Mouse (Mus musculus): ENCODE data around the gene Gm37240. TPM values are rescaled to one million over a fixed set of nuclear protein-coding genes. Genes with fewer than 3 reads are reported as not detected.

Gene Gm37240
- polyA plus RNA-seq, 1 experiment from 2014 or later, result 0.08 TPM

DNA sequence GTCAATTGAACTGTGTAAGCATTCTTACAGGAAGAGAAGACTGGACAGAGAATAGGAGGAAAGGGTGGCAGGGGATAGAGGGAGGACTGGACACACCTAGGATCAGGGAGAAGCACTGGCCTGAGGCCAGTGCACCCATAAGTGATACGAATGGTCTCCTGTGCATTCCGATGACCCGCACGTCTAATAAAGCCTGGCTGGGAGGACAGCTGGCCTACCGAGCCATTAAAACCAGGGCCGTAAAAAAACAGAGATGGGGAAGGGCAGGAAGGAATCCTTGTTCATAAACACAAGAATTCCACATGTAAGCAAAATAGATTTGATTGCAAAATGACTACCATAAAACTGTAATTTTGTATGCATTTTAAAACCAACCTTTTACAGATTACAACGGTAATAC, 762.9 kb downstream of the Gm37240 start:
- H3K4me1 ChIP-seq (replicated peaks), result peaks cover 4% of the 10 kb centered on the region
- ATAC-seq (ENCODE audit: low FRiP score), result no peak
- no peak overlapping the region for H3K4me2 ChIP-seq
- 0 out of 2 replicates have a peak, but pooled peaks cover 6% of the 10 kb centered on the region for H3K27me3 ChIP-seq
- no peak overlapping the region for H3K27ac ChIP-seq
- no peaks in the 10 kb centered on the region for H3K9me3 ChIP-seq
- no peak overlapping the region for H3K9ac ChIP-seq
- no peaks in the 10 kb centered on the region for H3K36me3 ChIP-seq
- H3K4me3 ChIP-seq, result no peak overlapping the region
- WGBS, result 72% methylated on average over 7 of the region's 7 CpGs

DNA sequence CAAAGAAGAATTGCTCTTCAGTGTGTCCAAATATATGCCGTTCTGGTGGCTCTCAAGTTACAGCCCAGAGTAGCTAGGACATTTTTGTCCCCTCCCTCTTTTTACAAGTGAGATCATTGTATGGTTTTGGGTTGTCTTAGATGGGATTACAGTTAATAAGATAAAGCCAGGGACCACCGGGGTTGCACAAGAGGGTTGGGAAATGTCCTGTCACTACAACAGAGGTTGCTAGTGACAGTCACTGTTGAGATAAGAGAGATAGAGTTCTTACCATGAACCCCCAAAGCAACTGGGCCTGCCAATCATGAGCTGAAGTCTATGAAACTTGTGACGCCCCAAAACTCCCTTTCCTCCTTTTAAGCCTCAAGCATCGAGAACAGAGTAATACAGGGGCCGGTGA, 769.6 kb downstream of the Gm37240 start:
- 89% methylated on average over 5 of the region's 5 CpGs for WGBS
- no peaks in the 10 kb centered on the region for H3K27me3 ChIP-seq
- no peaks in the 10 kb centered on the region for H3K9me3 ChIP-seq
- no peak overlapping the region for H3K27ac ChIP-seq
- H3K4me3 ChIP-seq, result no peak overlapping the region
- peaks cover 4% of the 10 kb centered on the region for H3K4me1 ChIP-seq (replicated peaks)
- no peaks in the 10 kb centered on the region for H3K36me3 ChIP-seq
- no peak for ATAC-seq (ENCODE audit: low FRiP score)
- H3K4me2 ChIP-seq, result no peak overlapping the region
- no peak overlapping the region for H3K9ac ChIP-seq

DNA sequence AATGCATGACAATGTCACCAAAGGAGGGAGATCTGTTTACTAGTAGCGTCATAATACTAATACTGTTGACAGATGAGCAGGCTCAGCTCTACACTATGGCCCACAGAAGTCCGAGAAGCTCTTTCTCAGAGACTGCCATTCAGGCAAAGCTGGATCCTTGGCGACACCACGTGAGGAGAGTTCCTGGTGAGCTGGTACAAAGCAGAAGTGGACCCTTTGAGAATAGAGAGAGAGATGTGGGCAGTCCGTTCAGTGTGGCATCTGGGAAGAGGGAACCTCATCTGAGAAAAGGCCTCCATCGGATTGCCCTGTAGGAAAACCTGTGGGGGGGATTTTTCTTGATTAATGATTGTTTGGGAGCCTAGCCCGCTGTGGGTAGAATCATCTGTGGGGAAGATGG, 770.3 kb downstream of the Gm37240 start:
- WGBS, result 76% methylated on average over 7 of the region's 7 CpGs

DNA sequence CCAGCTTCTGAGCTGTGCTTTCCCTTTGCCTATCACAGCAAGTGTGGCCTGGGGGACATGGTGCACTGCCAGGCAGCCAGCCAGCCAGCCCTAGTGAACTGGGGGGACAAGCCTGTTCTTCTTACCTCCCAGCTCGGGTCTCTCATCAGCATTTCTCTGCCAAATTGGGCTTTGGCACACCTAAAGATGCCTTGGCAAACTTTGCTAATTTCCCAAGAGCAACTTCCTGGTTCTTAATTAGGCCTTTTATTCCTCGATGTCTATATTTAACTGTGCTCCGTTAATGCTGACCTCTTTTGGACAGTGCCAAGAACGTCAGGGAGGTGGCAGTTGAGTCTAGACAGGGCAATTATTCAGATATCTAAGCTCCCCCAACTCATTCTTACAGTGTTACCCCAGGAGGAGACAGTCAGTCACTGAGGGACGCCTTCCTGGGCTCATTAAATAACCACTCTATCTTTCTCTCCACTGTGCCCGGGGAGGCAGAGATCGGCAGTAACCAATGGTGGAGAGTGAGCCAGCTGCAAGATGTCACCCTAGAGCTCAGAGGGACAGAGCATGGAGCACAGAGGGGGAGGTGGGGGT, 771.3 kb downstream of the Gm37240 start:
- no peaks in the 10 kb centered on the region; the same call in 1 of the 2 replicates for H3K4me1 ChIP-seq (replicated peaks)
- no peaks in the 10 kb centered on the region for H3K27me3 ChIP-seq
- ATAC-seq (ENCODE audit: low FRiP score), result peak; percentile 61; the same call in 1 of the 2 replicates
- WGBS, result 64% methylated on average over 7 of the region's 7 CpGs
- no peaks in the 10 kb centered on the region for H3K9me3 ChIP-seq
- H3K36me3 ChIP-seq, result no peaks in the 10 kb centered on the region
- H3K9ac ChIP-seq, result no peak overlapping the region
- H3K4me2 ChIP-seq, result no peak overlapping the region
- H3K27ac ChIP-seq, result no peak overlapping the region
- no peak overlapping the region for H3K4me3 ChIP-seq

More for the DNA sequence above, 770.3 kb downstream of the Gm37240 start:
- Histone ChIP-seq H3K27me3 (no peaks in the 10 kb centered on the region), H3K27ac (no peak overlapping the region), H3K36me3 (no peaks in the 10 kb centered on the region), H3K9ac (no peak overlapping the region), H3K4me2 (no peak overlapping the region), H3K4me3 (no peak overlapping the region), H3K9me3 (no peaks in the 10 kb centered on the region), H3K4me1 (replicated peaks) (peaks cover under 1% of the 10 kb centered on the region; the same call in 1 of the 2 replicates)
- ATAC-seq (ENCODE audit: low FRiP score), result no peak

DNA sequence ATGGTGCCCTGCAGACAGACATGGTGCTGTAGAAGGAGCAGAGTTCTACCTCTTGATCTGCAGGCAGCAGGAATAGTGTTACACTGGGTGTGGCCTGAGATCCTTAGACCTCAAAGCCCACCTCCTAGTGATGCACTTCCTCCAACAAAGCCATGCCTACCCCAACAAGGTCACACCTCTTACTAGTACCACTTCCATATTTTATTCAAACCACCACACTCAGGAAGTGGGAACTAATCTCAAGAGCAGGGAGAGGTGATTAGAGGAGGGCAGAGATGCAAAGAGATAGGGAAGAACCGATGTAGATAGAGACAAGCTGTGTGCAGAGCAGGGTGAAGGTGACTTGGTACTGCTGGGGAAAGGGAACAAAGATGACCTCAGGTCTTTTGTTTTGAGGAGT, 773.8 kb downstream of the Gm37240 start:
- Histone ChIP-seq H3K4me3 (no peak overlapping the region), H3K9ac (no peak overlapping the region), H3K9me3 (no peaks in the 10 kb centered on the region), H3K27me3 (no peaks in the 10 kb centered on the region), H3K36me3 (no peaks in the 10 kb centered on the region), H3K4me2 (no peak overlapping the region), H3K27ac (no peak overlapping the region), H3K4me1 (replicated peaks) (no peaks in the 10 kb centered on the region; the same call in 1 of the 2 replicates)
- WGBS, result 90% methylated on average over 1 of the region's 1 CpGs
- ATAC-seq (ENCODE audit: low FRiP score), result no peak

DNA sequence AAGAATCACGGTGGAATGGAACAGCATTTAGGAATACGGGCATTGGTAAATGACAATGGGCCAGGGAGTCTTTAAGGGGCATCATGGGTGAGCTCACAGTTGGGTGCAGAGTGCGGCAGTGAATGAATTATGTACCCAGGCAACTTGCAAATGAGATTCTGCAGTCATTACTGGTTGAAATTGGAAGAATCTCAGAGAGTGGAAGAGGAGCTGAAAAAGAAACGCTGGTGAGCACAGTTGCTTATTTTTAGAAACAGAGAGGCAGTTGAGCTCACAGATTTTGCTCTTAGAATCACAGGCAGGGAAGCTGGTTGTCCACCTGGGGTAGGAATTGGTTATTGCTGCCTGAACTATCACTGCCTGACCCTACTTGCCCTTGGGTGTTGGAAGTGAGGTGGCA, 776.6 kb downstream of the Gm37240 start:
- Histone ChIP-seq H3K27ac (no peak overlapping the region), H3K4me1 (replicated peaks) (peaks cover 6% of the 10 kb centered on the region; the same call in 1 of the 2 replicates), H3K4me3 (no peak overlapping the region), H3K9ac (no peak overlapping the region), H3K36me3 (no peaks in the 10 kb centered on the region), H3K4me2 (no peak overlapping the region), H3K9me3 (no peaks in the 10 kb centered on the region), H3K27me3 (no peaks in the 10 kb centered on the region)
- ATAC-seq (ENCODE audit: low FRiP score), result no peak
- WGBS, result 42% methylated on average over 4 of the region's 4 CpGs

DNA sequence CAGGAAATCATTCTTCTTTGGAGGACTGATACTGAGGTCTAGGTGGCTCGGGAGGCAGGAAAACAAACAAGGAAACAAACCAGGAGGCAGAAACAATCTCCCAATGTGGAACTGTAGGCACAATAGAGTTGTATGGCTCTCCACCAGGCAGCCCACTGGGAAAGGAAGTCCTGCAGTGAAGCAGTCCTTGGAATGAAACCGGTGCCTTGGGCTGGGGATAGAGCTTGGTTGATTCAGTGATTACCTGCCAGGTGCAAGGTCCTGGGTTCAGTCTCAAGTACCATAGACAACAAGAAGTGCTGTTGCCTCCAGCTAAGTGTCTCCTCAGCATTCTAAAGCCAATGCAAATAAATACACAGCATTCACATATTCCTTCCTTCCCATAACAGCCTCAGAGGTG, 778.1 kb downstream of the Gm37240 start:
- Histone ChIP-seq H3K27me3 (no peaks in the 10 kb centered on the region), H3K9ac (no peak overlapping the region), H3K9me3 (no peaks in the 10 kb centered on the region), H3K4me2 (no peak overlapping the region), H3K4me1 (replicated peaks) (peaks cover 6% of the 10 kb centered on the region; the same call in 1 of the 2 replicates), H3K4me3 (no peak overlapping the region), H3K36me3 (no peaks in the 10 kb centered on the region), H3K27ac (no peak overlapping the region)
- WGBS, result 57% methylated on average over 2 of the region's 2 CpGs
- no peak for ATAC-seq (ENCODE audit: low FRiP score)

DNA sequence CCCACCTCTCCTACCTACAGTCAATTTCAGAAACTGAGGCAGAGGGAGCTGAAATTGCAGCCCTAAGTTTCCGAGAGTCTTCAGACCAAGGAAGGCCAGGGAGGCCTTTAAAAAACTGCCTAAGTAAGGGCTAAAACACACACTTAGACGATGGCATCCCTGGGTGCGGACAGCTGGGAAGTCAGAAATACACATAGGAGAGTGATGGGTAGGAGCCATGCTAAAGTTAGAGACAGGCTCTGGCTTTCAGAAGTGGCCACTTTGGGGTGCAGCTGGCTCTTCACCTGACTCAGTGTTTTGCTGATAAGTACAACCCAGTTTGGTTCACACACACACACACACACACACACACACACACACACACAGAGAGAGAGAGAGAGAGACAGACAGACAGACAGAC, 778.9 kb downstream of the Gm37240 start:
- 91% methylated on average over 3 of the region's 3 CpGs for WGBS
- no peaks in the 10 kb centered on the region for H3K27me3 ChIP-seq
- no peak overlapping the region for H3K4me3 ChIP-seq
- ATAC-seq (ENCODE audit: low FRiP score), result no peak
- H3K9me3 ChIP-seq, result no peaks in the 10 kb centered on the region
- no peaks in the 10 kb centered on the region for H3K36me3 ChIP-seq
- no peak overlapping the region for H3K4me2 ChIP-seq
- no peak overlapping the region for H3K27ac ChIP-seq
- no peak overlapping the region for H3K9ac ChIP-seq
- H3K4me1 ChIP-seq (replicated peaks), result peaks cover 6% of the 10 kb centered on the region; the same call in 1 of the 2 replicates

DNA sequence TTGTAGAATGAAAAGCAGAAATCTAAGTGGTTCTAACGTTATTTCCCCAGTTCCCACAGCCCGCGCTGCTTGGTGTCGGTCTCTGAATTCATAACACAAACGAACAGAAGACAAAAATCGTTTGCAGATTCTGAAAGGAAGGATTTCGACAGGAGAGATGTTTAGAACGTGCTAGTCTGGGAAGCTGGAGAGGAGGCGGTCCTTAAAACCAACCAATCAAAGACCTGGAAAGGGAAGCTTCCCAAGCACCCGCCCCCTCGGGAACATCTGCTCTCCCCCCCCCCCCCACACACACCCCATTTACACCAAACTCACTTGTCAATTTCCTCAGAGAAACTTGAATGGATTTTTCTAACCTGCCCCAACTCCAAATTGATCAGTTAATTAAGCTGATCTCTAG, 780.4 kb downstream of the Gm37240 start:
- Histone ChIP-seq H3K27ac (no peak overlapping the region), H3K4me3 (no peak overlapping the region), H3K4me1 (replicated peaks) (peaks cover 6% of the 10 kb centered on the region; the same call in 1 of the 2 replicates), H3K9me3 (no peaks in the 10 kb centered on the region), H3K9ac (no peak overlapping the region), H3K27me3 (no peaks in the 10 kb centered on the region), H3K4me2 (no peak overlapping the region), H3K36me3 (no peaks in the 10 kb centered on the region)
- 70% methylated on average over 11 of the region's 11 CpGs for WGBS
- ATAC-seq (ENCODE audit: low FRiP score), result no peak

DNA sequence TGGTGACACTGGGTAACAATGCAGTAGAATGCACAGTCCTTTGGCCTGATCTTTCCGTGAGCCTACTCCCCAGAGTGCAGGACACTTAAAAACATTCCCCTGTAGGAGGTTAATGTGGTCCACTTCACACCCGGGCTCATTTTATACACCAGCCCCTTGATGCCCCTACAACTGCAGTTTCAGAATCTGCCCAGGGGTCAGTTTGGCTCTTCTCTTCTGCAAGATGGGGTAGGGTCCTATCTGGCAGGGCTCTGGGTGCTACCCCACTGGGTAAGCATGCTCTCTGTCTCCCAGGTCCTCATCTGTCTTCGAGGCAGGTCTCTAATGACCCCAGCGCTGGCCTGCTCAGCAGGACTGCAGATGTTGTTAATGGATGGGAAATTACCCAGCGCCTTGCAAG, 783.0 kb downstream of the Gm37240 start:
- no peak overlapping the region for H3K9ac ChIP-seq
- no peak overlapping the region for H3K4me2 ChIP-seq
- no peak overlapping the region for H3K27ac ChIP-seq
- ATAC-seq (ENCODE audit: low FRiP score), result no peak
- WGBS, result 56% methylated on average over 5 of the region's 5 CpGs
- no peaks in the 10 kb centered on the region for H3K36me3 ChIP-seq
- no peak overlapping the region for H3K4me3 ChIP-seq
- no peaks in the 10 kb centered on the region for H3K27me3 ChIP-seq
- H3K4me1 ChIP-seq (replicated peaks), result peaks cover 6% of the 10 kb centered on the region; the same call in 1 of the 2 replicates
- H3K9me3 ChIP-seq, result no peaks in the 10 kb centered on the region

DNA sequence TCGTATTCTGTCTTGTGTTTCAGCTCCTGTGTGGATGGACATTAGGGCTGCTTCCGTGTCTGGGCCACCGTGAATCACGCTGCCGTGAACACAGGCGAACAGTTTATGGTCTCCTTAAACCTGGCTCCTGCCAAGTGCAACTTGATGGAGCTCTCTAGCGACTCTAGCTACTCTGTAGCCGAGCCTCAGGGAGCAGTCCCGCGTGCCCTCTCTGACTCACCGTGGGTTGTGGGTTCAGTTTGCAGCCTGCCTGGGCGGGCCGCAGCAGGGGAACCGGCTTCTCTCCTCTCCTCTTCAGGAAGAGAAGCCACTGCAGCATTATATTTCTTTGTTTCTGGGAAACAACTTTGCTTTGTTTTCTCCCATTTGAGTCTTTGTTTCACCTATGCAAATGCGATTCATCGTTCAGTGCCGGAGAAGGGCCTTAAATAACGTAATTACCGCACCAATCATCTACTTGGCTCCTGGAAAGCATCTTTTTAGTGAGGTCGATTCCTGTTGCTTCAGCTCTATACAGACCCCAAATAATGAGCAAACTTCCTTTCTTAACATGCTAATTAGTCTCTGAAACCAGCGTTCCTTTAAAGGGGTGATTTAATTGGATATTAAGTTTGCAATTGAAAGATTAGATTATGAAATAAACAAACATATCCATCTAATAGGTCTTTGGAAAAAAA, 806.3 kb downstream of the Gm37240 start:
- Histone ChIP-seq H3K4me2 (no peak overlapping the region), H3K4me3 (no peak overlapping the region), H3K9me3 (no peaks in the 10 kb centered on the region), H3K36me3 (no peaks in the 10 kb centered on the region), H3K27me3 (no peaks in the 10 kb centered on the region), H3K4me1 (replicated peaks) (peaks cover 4% of the 10 kb centered on the region; the same call in 1 of the 2 replicates), H3K27ac (no peak overlapping the region), H3K9ac (no peak overlapping the region)
- 59% methylated on average over 21 of the region's 21 CpGs for WGBS
- no peak for ATAC-seq (ENCODE audit: low FRiP score)

DNA sequence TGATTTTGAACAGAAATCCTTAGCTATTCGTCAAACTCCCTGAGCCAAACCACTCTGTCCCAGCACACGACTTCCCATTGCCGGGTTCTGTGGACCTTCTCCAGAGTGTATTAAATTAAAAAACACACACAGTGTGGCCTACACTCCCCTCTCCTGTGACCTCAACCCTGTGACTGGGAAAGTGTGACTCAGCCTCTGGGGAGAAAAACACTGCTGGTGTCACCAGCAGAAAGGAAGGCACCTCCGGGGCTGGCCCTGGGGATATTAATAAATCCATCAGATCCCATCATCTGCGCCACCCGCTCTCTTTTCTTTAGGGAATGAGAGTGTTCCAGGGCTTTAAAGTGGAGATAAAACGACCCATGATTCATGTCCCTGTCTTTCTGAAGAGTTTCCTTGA, 823.2 kb downstream of the Gm37240 start:
- H3K9ac ChIP-seq, result no peak overlapping the region
- WGBS, result 61% methylated on average over 7 of the region's 7 CpGs
- H3K4me3 ChIP-seq, result no peak overlapping the region
- H3K4me1 ChIP-seq (replicated peaks), result peaks cover 6% of the 10 kb centered on the region; the same call in 1 of the 2 replicates
- H3K36me3 ChIP-seq, result no peaks in the 10 kb centered on the region
- H3K9me3 ChIP-seq, result no peaks in the 10 kb centered on the region
- H3K4me2 ChIP-seq, result no peak overlapping the region
- no peak for ATAC-seq (ENCODE audit: low FRiP score)
- no peaks in the 10 kb centered on the region for H3K27me3 ChIP-seq
- no peak overlapping the region for H3K27ac ChIP-seq

DNA sequence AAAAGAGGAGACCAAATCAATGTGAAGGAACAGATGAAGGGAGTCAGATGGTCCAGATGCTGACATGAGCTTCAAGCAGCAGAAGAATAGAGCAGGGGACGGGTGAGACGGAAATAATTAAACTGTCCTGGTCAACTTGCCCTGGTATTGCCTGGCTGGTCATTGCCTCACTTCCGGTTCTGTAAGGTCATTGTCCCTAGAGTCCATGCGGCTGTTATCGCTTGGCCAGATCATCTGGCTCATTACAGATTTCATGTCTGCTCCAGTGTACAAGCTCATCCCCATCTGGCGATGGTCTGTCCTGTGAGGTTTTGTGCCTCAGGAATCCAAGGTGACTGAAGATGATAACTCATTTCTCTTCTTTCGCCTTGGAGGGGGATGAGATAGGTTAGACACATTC, 827.2 kb downstream of the Gm37240 start:
- H3K4me2 ChIP-seq, result no peak overlapping the region
- 90% methylated on average over 7 of the region's 7 CpGs for WGBS
- no peak for ATAC-seq (ENCODE audit: low FRiP score)

More for the DNA sequence above, 827.2 kb downstream of the Gm37240 start:
- Histone ChIP-seq H3K36me3 (no peaks in the 10 kb centered on the region), H3K4me1 (replicated peaks) (peaks cover 6% of the 10 kb centered on the region; the same call in 1 of the 2 replicates), H3K27me3 (no peaks in the 10 kb centered on the region), H3K9me3 (no peaks in the 10 kb centered on the region), H3K9ac (no peak overlapping the region), H3K27ac (no peak overlapping the region), H3K4me3 (no peak overlapping the region)
